Mouse (Mus musculus) urinary bladder, postnatal 4 days (tissue): ENCODE measurements at regions not wholly inside any gene's neighbourhood (a gene's known extent, or its start where the extent isn't known, plus 50 kb on each side); places are given as distances from the start of the nearest gene placed in this dataset.

Source experiments
- DNase-seq, 2 experiments: peaks; one replicate each; pipeline ENCODE4 v3.0.0; 2021 to 2022; ENCODE audit warnings: low spot score in 2 of 2

GRCm38 (mm10) chr3:35361086-35361485 lies 392.8 kb upstream of the Atp11b start:
- DNase-seq: no peak

- DNase-seq: no peak
Measured at GRCm38 (mm10) chr3:35365431-35365830, 388.5 kb upstream of the Atp11b start.

DNA sequence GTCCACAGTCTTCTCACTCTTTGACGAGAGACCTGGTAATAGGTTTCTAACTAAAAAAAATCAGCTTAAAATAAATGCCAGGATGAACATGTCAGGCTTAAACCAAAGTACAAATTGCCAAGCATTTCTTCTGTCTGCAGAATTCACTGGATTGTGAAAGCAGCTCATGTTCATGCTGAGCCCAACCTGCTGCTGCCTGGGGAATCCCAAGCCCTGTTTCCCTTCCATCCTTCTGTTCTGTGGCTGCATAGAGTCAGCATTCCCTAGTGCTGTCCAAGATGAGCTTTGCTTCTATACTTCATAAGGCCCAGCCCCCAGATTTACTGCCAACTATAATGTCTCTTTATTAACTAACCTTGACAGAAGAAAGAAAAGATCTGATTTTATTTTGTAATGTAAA lies 381.6 kb upstream of the Atp11b start:
- no peak for DNase-seq

GRCm38 (mm10) chr3:35387386-35387785 lies 366.5 kb upstream of the Atp11b start:
- no peak for DNase-seq

- DNase-seq: no peak
Measured at GRCm38 (mm10) chr3:35392657-35393056, 361.2 kb upstream of the Atp11b start.

DNA sequence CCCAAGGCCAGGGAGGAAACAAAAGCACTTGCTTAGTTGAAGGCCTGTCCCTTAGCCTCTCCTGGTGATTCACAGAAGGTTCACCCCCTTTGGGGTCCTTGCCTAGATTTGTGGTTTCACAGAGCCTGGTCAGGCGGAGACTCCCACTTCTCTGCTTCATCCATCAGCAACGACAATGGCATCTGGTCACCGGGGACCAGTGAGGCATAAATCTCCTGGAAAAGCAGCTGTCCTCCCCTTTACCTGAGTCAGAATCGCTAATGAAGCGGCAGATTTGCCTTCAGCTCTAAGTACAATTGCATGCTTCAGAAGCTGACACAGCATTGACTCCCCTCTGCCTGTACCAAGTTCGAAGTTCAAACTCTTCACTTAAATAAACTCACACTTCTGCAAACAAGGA lies 353.7 kb upstream of the Atp11b start:
- DNase-seq: no peak

GRCm38 (mm10) chr3:35402666-35403065 lies 351.2 kb upstream of the Atp11b start:
- no peak for DNase-seq

DNA sequence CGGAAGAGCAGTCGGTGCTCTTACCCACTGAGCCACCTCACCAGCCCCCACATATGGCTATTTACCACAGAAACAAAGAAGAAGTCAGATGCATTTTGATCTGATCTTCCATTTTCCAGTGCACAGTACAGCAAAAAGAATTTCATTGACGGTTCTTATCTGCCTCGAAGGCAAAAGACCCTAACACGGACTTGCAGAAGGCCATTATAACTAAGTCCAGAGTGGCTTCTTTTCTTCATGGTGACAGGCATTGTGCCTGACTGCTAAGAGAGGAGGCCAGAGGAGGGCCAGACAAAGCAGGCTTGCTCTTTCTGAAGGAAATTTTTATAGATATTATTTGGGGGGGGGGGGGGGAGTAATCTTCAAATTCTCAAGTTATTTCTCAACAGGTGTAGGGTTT lies 350.0 kb upstream of the Atp11b start:
- DNase-seq: no peak

DNA sequence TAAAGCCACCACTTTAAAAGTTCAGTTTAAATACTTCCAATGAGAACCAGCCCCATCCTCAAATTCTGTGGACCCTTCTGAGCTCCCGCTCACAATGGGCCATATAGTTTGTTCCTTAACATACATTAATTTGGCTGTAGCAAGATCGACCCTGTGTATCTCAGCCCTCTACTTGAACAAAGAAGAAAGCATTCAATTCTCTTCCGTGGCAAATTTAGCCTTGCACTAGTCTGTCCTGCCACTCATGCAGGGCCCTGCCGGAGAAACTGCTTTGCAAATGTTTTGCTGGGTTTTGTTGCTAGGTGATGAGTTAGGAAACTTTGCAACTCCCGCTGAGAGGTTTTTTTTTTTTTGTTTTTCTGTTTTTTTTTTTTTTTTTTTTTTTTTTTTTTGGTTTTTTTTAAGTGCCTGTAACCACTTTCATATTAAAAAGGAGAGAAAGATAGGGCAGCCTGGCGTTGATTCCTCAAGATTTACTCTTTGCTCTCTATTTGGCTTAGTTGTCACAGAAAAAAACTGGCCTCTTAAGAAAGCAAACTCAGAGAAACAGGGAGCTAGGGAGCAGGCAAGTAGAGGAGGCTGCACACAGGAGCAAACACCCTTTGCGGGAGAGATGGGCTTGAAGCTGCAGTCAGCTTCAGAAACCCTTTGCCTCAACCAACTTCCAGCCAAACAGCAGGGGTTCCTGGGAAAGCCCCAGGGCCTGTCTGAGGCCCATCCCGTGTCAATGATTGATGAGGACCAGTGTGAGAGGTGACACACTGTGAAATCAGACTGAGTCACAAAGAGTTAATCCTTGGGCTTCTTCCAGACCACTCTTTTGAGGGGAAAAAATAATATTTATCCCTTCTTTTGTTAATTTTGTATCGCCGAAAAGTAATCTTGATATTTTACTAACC lies 349.2 kb upstream of the Atp11b start:
- no peak for DNase-seq

DNA sequence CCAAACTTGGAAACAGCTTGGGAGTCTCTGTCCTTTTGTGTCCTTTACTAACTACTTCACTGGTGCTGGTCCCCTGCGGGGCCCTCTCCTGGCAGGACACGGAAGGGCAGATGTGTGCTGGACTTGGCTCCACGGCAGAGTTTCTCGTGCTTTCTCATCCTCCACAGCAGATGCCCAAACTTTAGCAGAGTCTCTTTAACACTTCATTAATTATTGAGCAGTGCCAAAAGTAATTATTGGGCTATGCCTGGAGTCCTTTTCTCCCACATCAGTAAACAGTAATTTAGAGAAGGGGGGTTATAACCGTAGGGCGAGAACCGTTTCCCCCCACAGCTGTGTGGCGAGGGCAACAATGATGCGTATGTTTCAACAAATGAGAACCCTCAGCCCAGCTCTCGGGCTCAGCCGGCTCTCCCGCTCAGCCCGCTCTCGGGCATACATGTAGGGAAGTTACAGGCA lies 348.3 kb upstream of the Atp11b start:
- peak in 1 of 2 experiments; percentile 22 for DNase-seq

- no peak for DNase-seq
Measured at GRCm38 (mm10) chr3:35437687-35438086, 316.2 kb upstream of the Atp11b start.

- DNase-seq: no peak
Measured at GRCm38 (mm10) chr3:35462858-35463257, 291.0 kb upstream of the Atp11b start.

DNA sequence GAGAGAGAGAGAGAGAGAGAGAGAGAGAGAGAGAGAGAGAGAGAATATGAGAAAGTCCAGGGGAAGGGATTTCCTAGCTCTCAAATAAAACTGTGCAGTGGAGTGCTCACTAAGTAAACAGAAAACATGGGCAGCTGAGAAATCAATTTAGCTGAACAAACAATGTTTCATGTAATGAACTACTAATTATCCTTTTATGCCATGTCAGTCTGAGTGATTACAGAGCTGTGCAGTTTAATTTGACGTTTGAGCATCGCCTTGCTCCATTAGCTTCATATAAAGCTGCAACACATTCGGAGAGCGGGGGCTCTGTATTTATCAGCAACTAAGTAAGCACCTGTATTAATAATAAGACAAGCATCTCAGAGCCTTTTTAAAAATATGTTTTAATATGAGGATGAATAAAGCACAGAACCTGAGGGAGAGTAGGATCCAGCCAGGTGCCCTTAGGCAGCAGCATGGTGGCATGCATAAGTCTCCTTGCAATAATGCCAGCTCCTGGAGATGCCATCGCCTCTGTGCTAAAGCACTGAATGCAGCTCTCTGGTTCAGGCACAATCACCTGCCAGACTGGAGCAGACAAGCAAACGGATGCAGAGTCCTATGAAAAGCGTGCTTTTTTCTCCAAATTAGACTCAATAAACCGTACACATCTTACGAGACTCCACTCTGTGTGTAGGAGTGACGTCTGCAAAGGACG lies 289.5 kb upstream of the Atp11b start:
- DNase-seq: no peak

DNA sequence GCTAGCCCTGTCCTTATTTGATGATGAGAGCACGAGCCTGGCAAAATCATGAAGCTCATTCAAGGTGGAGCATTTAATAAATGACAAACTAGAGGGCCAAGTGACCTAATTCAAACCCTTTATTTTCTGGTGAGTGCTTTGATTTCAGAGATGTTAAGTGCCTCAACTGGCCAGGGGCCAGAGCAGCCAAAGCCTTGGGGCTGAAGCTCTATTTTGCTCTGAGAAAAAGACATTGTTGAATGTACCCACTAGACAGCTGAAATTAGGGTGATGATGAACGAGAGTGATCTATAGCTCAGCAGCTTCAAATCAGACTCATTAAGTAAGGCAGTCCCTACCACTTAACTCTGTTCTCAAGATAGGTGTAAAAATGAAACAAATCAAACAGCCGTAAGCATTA lies 287.9 kb upstream of the Atp11b start:
- DNase-seq: no peak

DNA sequence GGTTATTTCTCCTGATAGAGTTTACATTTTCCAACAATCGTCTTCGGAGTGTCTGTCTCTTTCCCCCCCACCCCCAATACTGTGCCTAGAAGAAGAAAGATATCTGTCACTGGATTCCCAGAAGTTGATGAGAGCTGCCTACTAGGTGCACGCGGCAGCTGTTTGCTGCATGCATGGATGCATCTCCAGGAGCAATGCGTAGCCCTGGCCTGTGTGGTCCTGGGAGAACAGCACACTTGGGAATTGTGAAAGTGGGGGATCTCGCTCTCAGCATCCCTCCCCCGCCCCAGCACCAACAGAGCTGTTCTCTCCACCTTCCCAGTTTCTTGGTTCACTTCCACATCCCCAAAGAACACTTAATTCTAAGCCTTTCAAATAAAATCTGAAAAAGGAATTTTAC lies 280.6 kb upstream of the Atp11b start:
- DNase-seq: peak in 1 of 2 experiments; percentile 43

- no peak for DNase-seq
Measured at GRCm38 (mm10) chr3:35474361-35474760, 279.5 kb upstream of the Atp11b start.

GRCm38 (mm10) chr3:35475326-35475725 lies 278.6 kb upstream of the Atp11b start:
- peak in 1 of 2 experiments; percentile 67 for DNase-seq

- DNase-seq: no peak
Measured at GRCm38 (mm10) chr3:35480714-35481695, 272.9 kb upstream of the Atp11b start.

DNA sequence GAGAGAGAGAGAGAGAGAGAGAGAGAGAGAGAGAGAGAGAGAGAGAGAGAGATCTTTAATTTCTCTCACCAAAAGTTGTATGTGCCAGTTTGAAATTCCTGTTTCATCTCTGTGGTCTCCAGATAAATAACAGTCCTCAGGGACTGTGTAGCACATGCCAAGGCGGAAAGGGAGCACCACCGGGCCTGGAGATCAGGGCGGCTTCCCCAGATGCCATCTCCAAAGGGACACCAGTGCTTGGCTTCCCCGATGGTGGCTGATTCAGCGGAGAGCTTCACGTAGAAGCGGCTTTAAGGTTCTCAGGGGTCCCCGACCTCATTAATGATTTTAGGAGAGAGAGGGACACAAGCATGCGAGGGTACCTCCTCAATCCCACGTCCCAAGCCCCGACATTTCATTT lies 272.1 kb upstream of the Atp11b start:
- DNase-seq: no peak

DNA sequence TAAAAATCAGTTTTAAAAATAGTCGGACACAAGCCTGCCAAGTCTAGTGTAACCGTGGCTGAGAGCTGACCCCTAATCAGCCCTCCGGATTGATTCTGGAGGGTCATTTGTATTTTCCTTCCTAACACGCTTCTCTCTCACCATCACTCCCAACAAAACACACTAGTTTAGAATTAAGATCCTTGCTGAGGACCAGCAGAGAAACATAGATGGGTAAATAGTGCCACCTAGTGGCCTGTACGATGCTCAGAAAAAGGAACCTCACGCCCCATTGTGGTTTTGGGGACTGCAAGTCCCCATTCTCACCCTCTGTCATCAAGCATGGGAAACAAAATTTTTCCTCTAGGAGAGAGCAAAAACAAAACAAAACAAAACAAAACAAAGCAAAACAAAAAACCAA lies 271.6 kb upstream of the Atp11b start:
- peak in 1 of 2 experiments; percentile 25 for DNase-seq

DNA sequence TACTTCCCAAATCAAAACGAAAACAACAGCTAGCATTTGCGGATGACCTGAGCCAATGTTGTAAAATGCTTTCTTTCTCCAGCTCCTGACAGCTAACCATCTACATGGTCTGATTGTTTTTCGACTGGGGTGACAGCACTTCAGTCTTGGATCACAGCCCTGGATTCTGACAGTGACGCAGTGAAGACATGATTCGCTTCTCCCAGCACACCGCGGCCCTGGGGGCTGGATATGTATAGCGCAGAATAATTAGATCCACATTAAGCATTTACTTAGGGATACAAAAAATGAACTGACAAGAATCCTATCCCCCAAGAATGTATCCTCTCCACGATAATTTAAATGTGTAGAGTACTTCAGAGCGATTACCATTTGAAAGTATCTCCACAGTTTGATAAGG lies 271.1 kb upstream of the Atp11b start:
- DNase-seq: no peak
